Mouse (Mus musculus) kidney, adult 2 months (tissue): ENCODE measurements around the gene Rnf212b.

ENCODE experiments used
- CTCF ChIP-seq: fragments of 200-500 bp; conservative IDR thresholded peaks from 2 replicates; pipeline ENCODE4 v1.5.1; 2011; ENCODE audit warnings: low read depth, mild to moderate bottlenecking, control low read depth, low read length, moderate library complexity, mixed read lengths; ENCODE audit not compliant: insufficient read depth, insufficient read length
- POLR2A ChIP-seq: fragments of 200-500 bp; IDR thresholded peaks from one replicate; pipeline ENCODE4 v1.6.1; 2011; ENCODE audit warnings: low read depth, low read length, control low read depth

GRCm38 (mm10) chr14:54796760-54797159 lies 17.2 kb upstream of the Rnf212b start:
- TF ChIP-seq POLR2A (no peak), CTCF (no peak)
